Mouse (Mus musculus) urinary bladder, adult 2 months (tissue): ENCODE measurements around the gene Efhc1. TPM values are rescaled to one million over a fixed set of nuclear protein-coding genes. Genes with fewer than 3 reads are reported as not detected.

ENCODE experiments used
- DNase-seq: peaks from one replicate; pipeline ENCODE4 v3.0.0; 2022; ENCODE audit warnings: low spot score
- polyA plus RNA-seq: library from polyadenylated mRNA; depleted of rRNA; stranded (reverse); fragments of >200 nt; gene quantifications from 2 replicates; pipeline ENCODE4 v1.2.3, GENCODE M21; 2012

Efhc1 gene
- polyA plus RNA-seq, 1 experiment, result 4.4 TPM

DNA sequence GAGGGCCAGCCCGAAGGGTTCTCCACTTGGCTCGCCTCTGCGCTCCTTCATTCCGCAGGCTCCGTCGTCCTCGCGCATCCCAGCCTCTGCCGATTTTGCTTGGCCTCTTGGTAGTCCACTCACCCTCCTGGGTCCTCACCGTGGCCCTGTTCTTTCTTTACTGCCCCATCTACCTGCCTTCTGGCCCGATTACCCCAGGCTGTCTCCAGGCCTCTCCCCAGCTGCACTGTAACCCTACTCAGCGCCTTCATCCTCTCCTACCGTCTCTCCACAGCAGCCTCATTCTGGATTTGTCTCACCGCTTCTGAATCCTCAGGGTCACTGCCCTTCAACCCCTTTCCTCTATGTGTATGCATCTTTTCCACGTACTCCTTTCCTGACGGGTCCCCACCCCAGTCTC lies 373 bp downstream of the Efhc1 start:
- DNase-seq, result no peak

DNA sequence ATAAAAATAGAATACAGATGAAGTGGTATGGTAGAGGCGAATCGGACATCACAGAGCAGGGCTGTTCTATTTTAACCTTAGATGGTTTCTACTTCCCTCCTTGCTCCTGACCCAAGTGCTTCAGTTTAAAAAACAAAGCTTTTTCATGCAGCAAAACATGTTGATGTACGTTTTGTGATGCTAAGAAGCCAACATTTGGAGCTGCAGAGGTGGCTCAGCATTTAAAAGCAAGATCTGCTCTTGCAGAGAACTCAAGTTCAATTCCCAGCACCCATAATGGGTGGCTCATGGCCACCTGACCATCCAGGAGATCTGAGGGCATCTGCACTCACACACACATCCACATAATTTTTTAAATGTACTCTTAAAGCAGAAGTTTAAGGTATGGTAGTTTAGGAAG lies 3.5 kb downstream of the Efhc1 start:
- no peak for DNase-seq

DNA sequence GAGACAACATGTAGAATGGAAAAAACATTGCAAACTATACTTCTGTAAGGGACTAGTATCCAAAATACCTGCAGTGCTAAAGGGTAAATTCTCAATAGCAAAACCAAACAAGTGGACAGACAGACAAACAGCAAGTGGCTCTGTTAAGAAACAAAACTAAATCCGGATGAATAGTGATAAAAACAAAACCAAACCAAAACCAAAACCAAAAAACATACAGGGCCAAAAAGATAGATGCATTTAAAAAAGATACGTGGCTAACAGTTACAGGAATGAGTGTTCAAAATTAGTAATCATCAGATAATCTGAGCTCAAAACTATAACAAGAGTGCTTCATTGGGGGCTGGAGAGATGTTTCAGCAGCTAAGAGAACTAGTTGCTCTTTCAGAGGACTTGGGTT lies 18.2 kb downstream of the Efhc1 start:
- no peak for DNase-seq

DNA sequence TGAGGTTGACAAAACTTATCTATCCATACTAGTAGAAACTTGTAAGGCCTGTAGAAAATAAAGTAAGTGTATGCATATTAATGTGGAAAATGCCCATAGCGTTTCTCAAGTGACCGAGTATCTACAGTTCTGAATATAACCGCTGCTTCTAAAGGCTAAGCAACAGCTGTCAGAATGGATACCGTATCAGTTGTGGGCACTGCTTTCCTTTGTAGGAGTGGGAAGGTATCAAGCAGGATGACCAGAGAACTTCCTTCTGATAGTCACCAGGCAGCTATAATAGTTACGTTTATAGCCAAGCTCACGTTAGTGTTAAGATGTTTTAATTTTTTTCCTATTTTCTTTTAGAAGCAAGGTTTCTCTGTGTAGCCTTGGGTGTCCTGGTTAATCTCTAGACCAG lies 22.0 kb downstream of the Efhc1 start:
- no peak for DNase-seq

DNA sequence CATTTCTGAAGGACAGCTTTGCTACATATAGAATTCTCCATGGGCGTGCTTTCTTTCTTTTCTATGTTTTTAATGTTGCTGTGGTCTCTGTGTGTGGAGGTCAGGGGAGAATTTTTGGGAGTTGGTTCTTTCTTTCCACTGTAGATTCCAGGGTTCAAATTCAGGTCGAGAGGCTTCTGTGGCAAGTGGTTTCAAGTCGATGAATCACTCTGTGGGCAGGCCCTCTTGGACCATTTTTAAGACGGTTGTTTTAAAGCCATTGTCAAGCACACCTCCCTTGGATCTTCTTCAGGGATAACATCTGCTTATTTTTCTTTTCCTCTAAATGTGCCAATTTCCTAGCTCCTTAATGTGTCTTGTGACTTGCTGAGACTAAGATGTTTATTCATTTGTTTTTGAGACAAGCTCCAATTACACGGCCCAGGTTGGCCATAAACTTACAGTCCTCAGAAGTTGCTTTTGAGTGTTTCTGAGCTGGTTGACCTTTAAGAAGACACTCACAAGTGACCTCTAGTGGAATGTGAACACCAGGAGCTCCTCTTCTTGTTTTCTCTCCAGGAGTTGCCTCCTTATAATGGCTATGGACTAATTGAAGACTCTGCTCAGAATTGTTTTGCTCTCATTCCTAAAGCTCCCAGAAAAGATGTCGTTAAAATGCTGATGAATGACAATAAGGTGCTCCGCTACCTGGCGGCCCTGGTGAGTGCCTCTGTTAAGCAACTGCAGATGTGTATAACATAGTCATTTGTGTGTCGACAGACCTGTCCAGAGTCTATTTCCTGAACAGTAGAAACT lies 23.1 kb downstream of the Efhc1 start:
- no peak for DNase-seq

DNA sequence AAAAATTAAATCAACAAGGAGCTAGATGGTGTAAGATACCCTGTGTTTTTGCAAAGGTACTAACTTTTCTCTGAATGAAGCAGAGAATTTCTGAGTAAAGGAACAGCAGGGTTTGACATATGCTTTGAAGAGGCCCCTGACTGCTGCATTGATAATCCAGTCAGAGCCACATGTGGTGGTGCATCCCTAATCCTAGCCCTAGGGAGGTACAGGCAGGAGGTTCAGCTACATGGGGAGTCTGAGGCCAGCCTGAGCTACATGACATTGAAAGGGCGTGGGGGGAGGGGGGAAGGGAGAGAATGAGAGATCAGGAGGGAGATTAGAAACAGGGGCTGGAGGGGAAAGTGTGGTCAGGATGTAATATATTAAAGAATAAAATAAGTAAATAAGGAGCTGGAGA lies 29.1 kb downstream of the Efhc1 start:
- DNase-seq, result no peak

DNA sequence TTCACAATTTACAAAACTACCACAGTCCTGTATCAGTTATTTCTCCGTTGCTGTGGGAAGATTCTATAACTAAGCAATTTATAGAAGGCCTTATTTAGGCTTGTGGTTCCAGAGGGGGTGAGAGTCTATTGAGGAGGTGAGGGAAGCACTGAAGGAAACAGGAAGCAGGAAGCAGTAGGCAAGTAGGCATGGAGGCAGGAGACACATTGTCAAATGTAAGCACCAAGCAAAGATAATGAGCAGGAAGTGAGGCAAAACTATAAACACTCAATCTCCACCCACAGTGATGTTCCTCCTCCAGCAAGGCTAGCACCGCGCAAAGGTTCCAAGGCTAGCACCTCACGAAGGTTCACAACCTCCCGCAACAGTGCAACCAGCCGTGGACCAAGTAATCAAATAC lies 30.3 kb downstream of the Efhc1 start:
- no peak for DNase-seq

DNA sequence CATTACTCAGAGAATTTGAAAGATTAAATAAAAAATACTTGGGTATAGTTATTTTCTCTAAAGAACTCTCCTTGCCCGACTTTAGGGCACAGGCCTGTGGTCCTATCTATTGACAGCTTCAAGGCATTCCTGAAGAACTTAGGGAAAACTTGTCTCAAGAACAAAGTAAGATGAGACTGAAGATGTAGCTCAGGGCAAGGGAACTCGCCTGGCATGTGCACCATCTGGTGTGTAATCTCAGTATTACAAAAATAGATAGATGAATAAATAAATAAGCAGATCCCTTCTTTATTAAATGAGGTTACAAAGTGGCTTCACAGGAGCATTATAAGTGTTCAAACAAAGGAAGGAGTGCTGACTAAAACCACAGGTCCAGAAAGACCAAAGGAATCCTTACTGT lies 32.7 kb downstream of the Efhc1 start:
- no peak for DNase-seq

DNA sequence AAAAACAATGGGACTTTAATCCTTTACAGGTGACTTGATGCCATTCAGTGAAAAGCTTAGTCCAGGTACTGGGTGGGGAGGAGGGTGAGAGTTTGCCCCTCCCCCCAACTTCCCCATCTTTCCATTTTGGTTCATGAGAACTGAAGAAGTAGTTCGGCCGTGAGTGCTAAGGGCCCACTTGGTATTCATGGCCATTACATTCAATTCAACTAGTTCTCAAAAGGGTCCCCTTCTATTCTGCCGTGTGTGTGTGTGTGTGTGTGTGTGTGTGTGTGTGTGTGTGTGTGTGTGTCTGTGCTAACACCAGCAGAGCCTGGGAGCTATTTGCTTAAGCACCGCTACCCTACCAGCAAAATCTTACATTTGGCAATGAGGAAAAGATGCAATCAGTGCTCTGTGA lies 33.2 kb downstream of the Efhc1 start:
- DNase-seq, result no peak

DNA sequence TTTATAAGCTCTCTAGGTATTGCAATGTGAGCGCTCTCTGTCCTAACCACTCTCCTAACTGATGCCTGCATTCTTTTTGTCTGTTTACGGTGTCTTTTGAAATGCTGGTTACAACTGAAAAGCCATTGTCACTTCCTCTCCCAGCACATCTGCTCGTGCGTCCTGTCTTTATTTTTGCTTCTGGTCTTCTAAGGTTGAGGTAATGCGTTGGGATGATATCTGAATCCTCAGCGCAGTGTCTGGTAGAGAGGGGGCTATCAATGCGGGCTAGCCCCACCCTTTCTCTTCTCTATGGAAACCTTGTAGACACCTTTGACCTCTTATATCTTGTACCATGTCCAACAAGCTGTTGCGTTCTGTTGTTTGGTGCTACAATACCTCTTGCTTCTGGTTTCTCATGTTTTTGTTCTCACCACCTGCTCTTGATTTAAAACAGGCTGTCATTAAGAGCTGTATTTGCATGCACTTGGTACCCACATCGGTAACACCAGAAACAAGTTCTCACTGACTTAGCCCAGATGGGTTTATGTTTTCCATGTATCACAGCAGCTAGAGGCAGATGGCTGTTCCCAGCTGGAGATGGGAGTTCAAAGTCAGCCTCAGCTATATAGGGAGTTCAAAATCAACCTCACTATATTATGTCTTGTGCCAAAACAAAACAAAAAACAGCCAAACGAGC lies 35.1 kb downstream of the Efhc1 start:
- DNase-seq, result no peak

DNA sequence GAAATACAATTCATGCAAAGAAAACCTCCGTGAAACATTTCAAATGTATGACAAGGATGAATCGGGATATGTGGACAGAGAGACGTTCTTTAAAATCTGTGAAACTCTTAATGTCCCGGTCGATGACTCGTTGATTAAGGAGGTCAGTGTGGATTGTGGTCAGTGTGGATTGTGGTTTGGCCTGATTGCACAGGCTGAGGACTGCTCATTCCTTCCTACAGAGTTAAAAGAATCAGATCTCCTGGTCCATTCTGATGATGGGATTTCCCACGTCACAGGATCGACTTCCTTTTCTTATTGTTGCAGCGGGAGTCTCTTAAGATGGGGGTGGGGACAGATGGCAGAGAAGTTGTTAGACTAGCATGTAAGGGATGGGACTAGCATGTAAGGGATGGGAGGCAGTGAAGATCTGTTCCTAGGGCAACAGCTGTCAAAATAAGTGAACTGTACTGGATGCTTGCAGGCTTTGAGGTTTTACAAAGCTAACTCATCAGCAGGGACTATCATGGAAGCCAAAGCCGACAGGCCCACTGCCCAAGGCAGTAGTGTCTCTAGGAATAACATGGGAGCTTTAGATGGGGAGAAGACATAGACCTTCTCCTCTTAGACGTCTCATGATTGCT lies 38.1 kb downstream of the Efhc1 start:
- no peak for DNase-seq

DNA sequence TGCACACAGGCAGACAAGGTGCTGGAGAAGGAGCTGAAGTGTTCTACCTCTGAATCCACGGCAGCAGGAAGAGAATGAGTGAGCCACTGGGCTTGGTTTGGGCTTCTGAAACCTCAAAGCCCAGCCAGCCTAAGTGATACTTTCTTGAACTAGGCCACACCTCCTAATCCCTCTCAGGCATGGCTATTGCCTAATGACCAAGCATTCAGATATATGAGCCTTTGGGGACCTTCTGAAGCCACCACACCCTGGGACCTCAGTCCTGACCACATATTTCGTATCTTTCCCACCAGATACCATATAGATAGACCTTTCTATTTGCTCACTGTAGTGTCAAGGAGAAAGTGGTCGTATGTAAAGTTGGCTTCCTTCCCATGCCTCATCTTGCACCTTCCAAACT lies 42.3 kb downstream of the Efhc1 start:
- DNase-seq, result no peak

DNA sequence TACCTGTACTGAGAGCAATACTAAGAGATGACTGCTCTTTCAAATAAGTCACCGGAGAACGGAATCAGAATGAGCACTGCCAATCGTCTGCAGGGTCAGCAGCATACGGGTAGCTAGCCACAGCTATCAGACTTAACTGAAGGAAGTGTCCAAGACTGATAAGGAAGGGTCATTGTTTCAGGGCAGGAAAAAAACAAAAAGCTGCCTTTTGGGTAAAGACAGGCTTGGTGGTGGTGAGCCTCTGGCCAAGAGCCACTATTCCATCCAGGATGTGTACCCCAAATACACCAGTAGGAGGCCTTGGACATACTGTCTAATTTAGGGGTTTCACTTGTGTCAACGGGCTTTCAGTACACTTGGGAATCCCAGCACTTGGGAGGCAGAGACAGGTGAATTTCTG lies 42.9 kb downstream of the Efhc1 start:
- no peak for DNase-seq

DNA sequence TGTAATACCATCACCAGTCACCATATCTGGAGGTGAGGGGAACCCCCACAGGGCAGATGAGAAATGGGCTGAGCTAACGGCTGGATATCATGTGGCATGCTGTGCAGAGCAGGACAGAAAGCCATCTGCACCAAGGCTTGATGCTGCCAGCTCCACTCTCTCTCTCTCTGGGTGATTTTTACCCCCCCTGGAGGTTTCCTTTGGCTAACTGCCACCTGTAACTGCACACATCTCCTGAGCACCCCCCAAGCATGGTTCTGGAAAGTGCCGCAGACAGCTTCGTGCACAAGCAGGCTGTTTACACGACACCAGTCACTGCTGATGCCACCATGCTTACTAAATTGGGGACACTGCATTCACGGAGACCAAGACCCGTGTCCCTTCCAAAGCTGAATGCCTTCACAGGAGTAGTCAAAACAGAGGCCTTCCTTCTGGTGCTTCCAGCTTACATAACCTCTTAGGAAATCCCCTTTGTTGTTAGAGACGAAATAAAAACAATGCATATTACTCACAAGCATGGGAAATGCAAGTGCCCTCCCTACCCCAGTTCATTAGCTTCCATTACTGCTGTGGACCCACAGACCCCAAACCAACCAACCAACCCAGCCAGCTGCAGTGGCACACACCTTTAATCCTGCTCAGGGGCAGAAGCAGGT lies 44.0 kb downstream of the Efhc1 start:
- DNase-seq, result no peak

DNA sequence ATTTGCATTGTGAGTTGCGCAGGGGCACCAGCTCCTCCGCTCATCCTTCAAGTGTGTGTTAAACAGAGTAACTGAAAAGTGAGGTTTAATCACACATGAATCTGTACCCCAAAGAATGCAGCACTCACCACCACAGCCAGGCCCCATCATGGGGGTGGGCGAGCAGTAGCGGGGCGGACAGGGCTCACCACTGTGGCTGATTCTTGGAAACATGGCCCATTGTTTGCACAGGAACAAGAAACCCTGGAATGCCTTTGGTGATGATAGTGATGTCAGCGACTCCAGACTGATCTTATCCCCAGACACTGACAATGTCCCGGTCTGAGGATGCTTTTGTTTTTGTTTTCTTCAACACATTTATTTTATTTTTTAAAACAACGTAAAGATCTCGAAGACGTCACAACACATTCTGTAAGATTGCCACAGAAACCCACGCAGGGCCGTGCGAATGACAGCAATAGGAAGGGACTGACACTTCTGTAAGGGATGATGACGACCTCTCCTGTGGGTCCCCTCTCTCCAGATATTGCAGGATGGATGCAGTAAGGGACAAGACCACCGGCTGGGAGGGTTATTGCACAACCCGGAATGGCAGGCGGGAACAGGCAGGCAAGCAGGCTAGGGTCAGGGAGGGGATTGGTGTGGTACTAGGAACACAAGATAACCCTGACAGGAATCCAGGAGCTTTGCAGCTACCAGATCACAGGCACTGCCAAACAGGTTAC lies 45.3 kb downstream of the Efhc1 start:
- no peak for DNase-seq

DNA sequence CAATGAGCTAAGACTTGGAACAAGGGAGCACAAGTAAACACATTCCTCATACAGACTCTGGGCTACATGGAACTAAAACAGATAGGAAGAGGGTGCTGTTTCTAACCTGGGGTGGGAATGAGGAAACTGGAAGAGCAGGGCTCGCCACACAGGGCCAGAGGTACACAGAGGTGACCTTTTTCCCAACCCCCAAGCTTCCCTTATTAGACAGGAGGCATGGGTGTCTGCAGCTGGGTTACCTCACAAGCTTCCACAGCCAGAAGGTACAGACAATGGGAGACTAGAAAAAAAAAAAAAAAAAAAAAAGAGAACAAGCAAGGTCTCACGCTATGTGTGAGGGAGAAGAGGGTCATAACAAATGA lies 45.9 kb downstream of the Efhc1 start:
- DNase-seq, result no peak

DNA sequence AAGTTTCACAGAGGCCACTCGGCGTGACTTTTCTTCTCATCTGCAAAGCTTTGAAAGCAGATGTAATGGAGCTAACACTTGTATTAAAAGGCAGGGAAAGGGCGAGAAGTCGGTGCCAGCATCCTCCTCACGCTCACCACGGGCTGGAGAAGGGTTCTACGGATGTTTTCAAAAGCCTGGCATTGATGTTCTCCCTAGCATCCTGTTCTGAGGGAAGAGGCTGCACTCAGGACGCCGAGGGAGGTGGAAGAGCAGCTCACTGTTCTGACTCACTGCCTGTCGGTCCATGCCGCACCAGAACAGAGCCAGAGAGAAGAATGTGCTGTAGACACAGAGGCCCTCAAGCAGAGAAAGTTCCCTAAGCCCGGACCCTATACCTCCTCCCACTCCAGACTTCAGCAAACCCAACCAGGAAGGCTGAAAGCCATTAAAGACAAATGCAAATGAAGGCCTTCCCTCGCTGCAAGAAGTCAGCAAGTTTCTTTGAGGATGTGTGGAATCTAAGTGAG lies 46.5 kb downstream of the Efhc1 start:
- DNase-seq, result no peak

DNA sequence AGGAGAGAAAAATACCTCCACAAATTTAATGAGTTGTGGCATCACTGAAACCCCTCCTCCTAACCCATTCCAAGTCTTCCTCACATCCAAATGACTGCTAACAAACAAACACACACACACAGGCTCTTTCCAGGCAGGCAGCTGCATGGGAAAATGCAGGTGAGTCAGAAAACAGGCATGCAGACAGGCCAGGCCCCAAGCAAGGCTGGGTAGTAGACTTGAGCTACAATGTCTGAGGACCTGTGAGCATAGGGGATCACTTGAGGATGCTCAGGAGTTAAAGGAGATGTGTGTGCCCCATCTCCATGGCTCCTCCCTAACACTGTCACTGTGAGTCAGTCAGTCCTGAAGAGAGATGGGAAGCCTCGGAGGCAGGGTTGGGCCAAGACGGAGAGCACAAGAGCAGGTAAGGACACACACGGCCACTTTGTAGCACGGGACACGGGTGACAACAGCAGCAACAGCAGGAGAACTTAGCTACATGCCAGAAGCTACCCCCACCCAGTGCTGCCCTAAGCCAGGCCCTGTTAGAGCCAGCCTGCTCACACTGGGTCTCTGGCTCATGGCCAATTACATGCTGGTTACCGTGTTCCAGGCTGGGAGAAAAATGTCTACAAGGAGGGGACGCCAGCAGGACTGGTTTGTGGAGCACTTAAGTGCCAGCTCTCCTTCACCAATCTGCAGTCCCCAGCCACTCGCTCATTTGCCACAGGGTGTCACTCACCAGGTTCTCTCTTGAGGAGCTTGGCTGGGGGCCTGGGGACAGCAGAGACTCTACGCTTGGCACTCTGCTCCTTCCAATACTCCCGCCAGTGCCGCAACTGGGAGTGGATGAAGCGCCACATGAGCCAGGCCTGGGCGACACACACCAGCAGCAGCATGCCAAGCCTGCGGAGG lies 51.1 kb downstream of the Efhc1 start:
- no peak for DNase-seq

DNA sequence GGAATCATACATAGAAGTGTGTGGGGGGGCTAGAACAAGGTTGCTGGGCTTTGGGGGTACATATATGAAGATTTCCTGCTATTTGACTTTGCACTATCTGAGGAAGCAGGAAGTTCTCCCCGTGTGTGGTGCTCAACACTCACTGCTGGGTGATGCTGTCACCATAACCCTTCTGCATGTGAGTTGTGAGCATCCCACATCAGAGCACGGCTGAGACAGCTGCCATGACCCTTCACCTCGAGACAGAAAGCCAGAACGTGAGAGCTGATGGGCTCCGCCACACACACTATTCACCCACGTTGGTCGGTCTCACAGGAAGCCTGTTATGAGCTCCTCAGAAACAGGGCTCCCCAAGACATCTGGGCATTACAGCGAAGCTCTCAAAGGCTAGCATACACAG lies 53.2 kb downstream of the Efhc1 start:
- no peak for DNase-seq

DNA sequence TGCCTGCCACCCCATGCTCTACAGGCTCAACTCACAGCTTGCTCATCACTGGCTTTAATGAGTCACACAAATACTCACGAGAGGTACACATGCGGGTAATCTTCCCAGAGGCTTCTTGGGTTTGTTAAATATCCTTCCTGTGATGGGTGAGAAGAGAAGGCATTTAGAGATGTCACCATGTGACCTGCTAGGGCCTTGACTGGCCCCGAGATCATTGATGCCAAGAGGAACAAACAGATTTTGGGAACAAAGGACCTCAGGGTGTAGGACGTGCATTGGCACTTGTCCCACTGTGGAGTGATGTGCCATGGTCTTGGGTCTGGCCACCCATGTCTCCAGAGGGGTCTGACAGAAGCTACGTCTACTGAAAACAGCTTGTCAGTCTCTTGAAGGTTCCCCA lies 55.3 kb downstream of the Efhc1 start:
- no peak for DNase-seq
